Mouse (Mus musculus) limb, embryonic 12.5 days (tissue): Measurements from ENCODE around the gene Rfx8. TPM values are rescaled to one million over a fixed set of nuclear protein-coding genes. Genes with fewer than 3 reads are reported as not detected.

Experiments
- ATAC-seq: fragments of 200-750 bp; cut with Nextera tagmentation; 2 replicates; pipeline ENCODE4 v1.8.0; 2017; ENCODE audit warnings: low read depth, moderate TSS enrichment; ENCODE audit not compliant: insufficient number of reproducible peaks, insufficient read depth, low FRiP score, low TSS enrichment
- H3K27ac ChIP-seq: fragments of 300-500 bp; sonication (generic); 2 replicates; pipeline ENCODE4 v1.5.1; 2016; ENCODE audit warnings: mild to moderate bottlenecking, moderate library complexity
- H3K27me3 ChIP-seq: fragments of 300-500 bp; sonication (generic); 2 replicates; pipeline ENCODE4 v1.6.1; 2016; ENCODE audit warnings: mild to moderate bottlenecking, moderate library complexity
- H3K36me3 ChIP-seq: fragments of 300-500 bp; sonication (generic); 2 replicates; pipeline ENCODE4 v1.6.1; 2016; ENCODE audit warnings: mild to moderate bottlenecking, moderate library complexity
- H3K4me1 ChIP-seq: fragments of 300-500 bp; sonication (generic); replicated peaks from 2 replicates; pipeline ENCODE4 v1.6.1; 2016
- H3K4me2 ChIP-seq: fragments of 300-500 bp; sonication (generic); 2 replicates; pipeline ENCODE4 v1.6.1; 2016; ENCODE audit warnings: mild to moderate bottlenecking, moderate library complexity
- H3K4me3 ChIP-seq: fragments of 300-500 bp; sonication (generic); replicated peaks from 2 replicates; pipeline ENCODE4 v1.5.1; 2016; ENCODE audit warnings: mild to moderate bottlenecking
- H3K9ac ChIP-seq: fragments of 300-500 bp; sonication (generic); replicated peaks from 2 replicates; pipeline ENCODE4 v1.6.1; 2016; ENCODE audit warnings: mild to moderate bottlenecking, moderate library complexity
- H3K9me3 ChIP-seq: fragments of 300-500 bp; sonication (generic); 2 replicates; pipeline ENCODE4 v1.6.1; 2016; ENCODE audit warnings: mild to moderate bottlenecking, moderate library complexity
- WGBS: fragments of 180-500 bp; shearing (Covaris S2); methylation state at CpG from one replicate; pipeline ENCODE4 v1.1.7; 2016; 5-methylcytosine and 5-hydroxymethylcytosine counted together
- polyA plus RNA-seq: library from polyadenylated mRNA; unstranded; fragments of >200 nt; fragmentation: Nextera tagmentation; extraction: Ambion mirVana; gene quantifications from 2 replicates; pipeline ENCODE4 v1.2.1, GENCODE M21; 2016

The Rfx8 gene
- polyA plus RNA-seq, 1 experiment from 2014 or later, result 1.7 TPM

DNA sequence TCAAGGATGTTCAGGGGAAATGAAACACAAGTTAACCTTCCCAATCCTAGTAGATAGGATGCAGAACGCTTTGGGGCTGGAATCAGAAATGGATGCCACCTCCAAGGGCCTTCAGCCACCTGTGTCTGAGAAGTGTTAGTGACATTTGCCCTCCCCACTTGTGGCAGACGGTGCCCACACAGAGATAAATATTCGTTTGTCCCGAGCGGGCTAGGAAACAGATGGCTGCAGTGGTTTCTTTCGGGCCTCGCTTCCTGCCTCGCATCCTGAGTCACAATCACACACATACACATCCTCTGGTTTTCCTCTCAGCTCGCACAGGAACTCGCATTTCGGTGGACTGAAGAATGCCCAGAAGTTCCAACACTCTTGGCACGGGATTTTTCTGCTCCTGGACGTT is 13.5 kb upstream of the Rfx8 start:
- H3K9ac ChIP-seq, result no peak overlapping the region
- H3K36me3 ChIP-seq, result no peaks in the 10 kb centered on the region
- H3K27ac ChIP-seq, result no peak overlapping the region
- ATAC-seq, result no peak
- H3K4me1 ChIP-seq, result peaks cover 23% of the 10 kb centered on the region
- no peaks in the 10 kb centered on the region for H3K27me3 ChIP-seq
- 86% methylated on average over 13 of the region's 13 CpGs for WGBS
- H3K4me3 ChIP-seq, result no peak overlapping the region
- no peak overlapping the region for H3K4me2 ChIP-seq
- H3K9me3 ChIP-seq, result no peaks in the 10 kb centered on the region

DNA sequence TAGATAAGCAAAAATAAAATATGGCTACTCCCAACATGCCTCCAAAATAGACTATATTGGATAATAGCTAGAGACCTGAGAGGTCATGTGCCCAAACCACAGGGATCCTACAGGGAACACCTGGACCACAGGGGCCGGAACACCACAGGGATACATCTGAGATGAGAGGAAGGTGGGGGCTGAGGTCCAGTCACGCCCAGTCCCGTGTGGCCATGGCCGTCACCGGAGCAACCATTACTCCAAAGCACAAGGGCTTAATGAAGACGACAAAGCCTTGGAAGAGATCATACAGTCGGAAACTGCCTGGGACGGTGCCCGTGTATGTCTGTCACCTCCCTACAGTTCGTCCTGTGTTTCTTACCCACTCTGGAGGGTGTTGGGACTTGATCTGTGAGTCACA is 13.1 kb upstream of the Rfx8 start:
- Histone ChIP-seq H3K4me3 (no peak overlapping the region), H3K4me2 (no peak overlapping the region), H3K27ac (no peak overlapping the region), H3K27me3 (no peaks in the 10 kb centered on the region), H3K9me3 (no peaks in the 10 kb centered on the region), H3K4me1 (peaks cover 23% of the 10 kb centered on the region), H3K9ac (no peak overlapping the region), H3K36me3 (no peaks in the 10 kb centered on the region)
- no peak for ATAC-seq
- WGBS, result 94% methylated on average over 10 of the region's 10 CpGs

DNA sequence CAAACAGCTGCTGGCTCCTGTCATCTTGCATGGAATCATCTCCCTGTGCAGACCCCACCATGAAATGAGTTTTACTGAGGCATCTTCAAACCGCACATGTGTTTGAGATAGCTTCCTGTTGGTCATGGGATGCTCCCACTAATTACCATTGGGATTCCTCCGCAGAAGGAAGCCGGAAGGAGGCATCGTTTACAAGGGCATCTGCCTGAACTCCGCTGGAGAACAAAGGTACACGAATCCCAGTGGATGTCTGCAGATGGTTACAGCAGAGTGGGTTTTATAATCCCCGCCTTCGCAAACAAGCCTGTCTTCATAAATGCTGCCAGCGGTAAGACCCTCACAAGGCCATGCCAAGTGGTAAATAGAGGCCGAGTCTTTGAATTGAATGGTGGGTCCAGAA is 11.3 kb upstream of the Rfx8 start:
- no peak for ATAC-seq
- no peak overlapping the region for H3K27ac ChIP-seq

DNA sequence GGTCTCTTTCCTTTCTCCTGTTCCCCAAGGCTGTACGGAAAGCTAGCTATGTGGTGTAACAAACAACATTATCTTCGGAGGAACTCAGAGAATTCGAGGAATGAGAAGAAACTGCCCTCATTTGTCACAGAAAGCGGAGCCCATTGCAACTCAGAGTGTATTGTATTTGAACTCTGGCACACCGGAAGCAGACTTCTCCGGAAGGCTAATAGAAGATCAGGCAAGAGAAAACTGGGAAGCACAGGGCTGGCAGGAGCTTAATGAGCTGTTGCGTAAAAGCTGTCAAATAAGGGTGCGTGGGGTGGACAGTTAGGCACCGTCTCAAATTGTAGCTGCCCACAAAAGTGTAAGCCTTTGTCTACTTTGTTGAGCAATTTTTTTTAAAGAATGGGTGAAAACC is 10.7 kb upstream of the Rfx8 start:
- Histone ChIP-seq H3K4me2 (no peak overlapping the region), H3K27ac (no peak overlapping the region), H3K27me3 (no peaks in the 10 kb centered on the region), H3K4me3 (no peak overlapping the region), H3K9ac (no peak overlapping the region), H3K9me3 (no peaks in the 10 kb centered on the region), H3K4me1 (peaks cover 23% of the 10 kb centered on the region), H3K36me3 (no peaks in the 10 kb centered on the region)
- ATAC-seq, result no peak
- 17% methylated on average over 9 of the region's 9 CpGs for WGBS

More for the DNA sequence above, 11.3 kb upstream of the Rfx8 start:
- no peak overlapping the region for H3K4me3 ChIP-seq
- no peak overlapping the region for H3K9ac ChIP-seq
- no peaks in the 10 kb centered on the region for H3K9me3 ChIP-seq
- no peak overlapping the region for H3K4me2 ChIP-seq
- no peaks in the 10 kb centered on the region for H3K36me3 ChIP-seq
- peaks cover 23% of the 10 kb centered on the region for H3K4me1 ChIP-seq
- H3K27me3 ChIP-seq, result no peaks in the 10 kb centered on the region
- WGBS, result 52% methylated on average over 10 of the region's 10 CpGs

DNA sequence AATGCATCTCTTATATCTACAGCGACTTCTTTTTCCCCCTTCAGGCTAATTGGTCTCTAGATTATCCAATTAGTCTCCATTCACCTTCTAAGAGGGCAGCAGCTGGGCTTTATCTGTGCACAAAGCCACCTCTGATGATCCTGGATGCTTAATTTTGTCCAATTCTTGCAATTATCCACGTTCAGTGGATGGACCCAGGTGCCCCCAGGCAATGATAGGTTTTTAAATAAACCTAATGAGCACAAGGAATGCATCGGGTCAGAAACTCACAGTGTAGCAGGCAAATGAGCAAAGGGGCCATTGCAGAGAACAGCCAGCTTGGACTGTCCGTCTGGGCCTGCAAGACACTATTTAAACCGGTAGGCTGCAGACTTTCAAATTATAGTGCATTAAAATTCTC is 10.1 kb upstream of the Rfx8 start:
- H3K9me3 ChIP-seq, result no peaks in the 10 kb centered on the region
- H3K4me3 ChIP-seq, result no peak overlapping the region
- 45% methylated on average over 5 of the region's 5 CpGs for WGBS
- H3K36me3 ChIP-seq, result no peaks in the 10 kb centered on the region
- no peak overlapping the region for H3K9ac ChIP-seq
- H3K27me3 ChIP-seq, result no peaks in the 10 kb centered on the region
- ATAC-seq, result no peak
- no peak overlapping the region for H3K27ac ChIP-seq
- H3K4me2 ChIP-seq, result no peak overlapping the region
- peaks cover 17% of the 10 kb centered on the region for H3K4me1 ChIP-seq

DNA sequence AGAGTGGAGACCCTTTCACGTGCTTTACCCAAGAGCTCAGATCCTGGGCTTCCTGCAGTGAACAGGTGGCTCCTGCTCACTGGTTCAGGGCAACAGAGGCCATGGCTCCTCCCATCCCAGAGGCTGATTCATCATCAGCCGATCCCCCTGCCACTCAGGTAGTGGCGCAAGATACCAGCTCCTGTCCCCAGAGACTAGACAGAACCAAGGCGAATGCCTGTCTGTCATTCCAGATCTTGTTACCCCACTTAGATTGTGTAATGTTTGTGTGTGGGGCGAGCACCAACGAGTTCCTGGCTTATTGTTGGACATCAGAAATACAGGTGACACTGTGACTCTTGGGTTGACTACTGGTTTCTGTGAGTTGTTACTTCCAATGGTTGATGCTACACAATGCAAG is 9.1 kb upstream of the Rfx8 start:
- WGBS, result 83% methylated on average over 6 of the region's 6 CpGs
- Histone ChIP-seq H3K27me3 (no peaks in the 10 kb centered on the region), H3K4me2 (no peak overlapping the region), H3K4me1 (peaks cover 11% of the 10 kb centered on the region), H3K27ac (no peak overlapping the region), H3K9ac (no peak overlapping the region), H3K9me3 (no peaks in the 10 kb centered on the region), H3K4me3 (no peak overlapping the region), H3K36me3 (no peaks in the 10 kb centered on the region)
- ATAC-seq, result no peak

DNA sequence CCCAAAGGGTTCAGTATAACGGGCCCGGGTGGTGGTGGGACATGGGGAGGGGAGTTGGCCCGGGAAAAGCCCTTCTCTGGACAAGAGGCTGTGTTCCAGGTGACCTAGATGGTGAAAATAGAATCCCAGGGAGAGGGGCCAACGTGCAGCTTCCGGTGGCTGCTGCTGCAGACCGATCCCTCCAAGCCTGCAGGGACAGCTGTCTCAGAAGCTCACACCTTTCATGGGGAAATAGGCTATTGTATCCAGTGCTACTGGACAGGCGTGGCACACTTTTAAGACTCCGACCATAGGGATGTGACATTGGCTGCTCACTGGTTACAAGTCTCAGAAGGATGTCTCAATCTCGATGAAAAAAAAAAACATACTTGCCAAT is 542 bp upstream of the Rfx8 start:
- H3K27me3 ChIP-seq, result no peaks in the 10 kb centered on the region
- WGBS, result 20% methylated on average over 9 of the region's 9 CpGs
- peak overlapping the region; percentile 88 for H3K4me2 ChIP-seq
- H3K4me1 ChIP-seq, result peaks cover 34% of the 10 kb centered on the region
- H3K9ac ChIP-seq, result peak overlapping the region; percentile 78
- H3K4me3 ChIP-seq, result peak overlapping the region; percentile 55
- no peaks in the 10 kb centered on the region for H3K9me3 ChIP-seq
- ATAC-seq, result no peak
- no peaks in the 10 kb centered on the region for H3K36me3 ChIP-seq
- peak overlapping the region; percentile 87 for H3K27ac ChIP-seq

DNA sequence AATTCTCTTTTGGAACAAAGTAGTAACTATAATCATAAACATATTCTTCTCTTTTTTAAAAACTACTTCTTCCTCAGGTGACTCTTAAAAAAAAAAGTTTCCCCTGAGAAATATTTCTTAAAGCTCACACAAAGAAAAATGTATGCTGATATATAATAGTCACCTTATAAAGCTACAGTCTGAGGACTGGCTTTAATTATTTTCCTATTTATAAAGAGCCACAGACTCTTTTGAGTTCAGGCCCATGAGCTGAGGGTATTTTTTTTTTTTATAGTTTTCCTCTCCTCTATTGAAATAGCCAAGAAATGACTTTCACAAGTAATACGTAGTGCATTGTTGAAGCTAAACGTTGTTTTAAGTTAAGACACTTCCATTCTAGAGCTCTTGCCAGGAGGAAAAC is 611 bp downstream of the Rfx8 start:
- peak overlapping the region; percentile 88 for H3K4me2 ChIP-seq
- peak overlapping the region; percentile 78; the same call in 1 of the 2 replicates for H3K9ac ChIP-seq
- WGBS, result 5% methylated on average over 2 of the region's 2 CpGs
- H3K27ac ChIP-seq, result peak overlapping the region; percentile 87
- no peaks in the 10 kb centered on the region for H3K36me3 ChIP-seq
- no peaks in the 10 kb centered on the region for H3K9me3 ChIP-seq
- 0 out of 2 replicates have a peak, but pooled peaks have one; percentile 38 for ATAC-seq
- peak overlapping the region; percentile 55; the same call in 1 of the 2 replicates for H3K4me3 ChIP-seq
- no peaks in the 10 kb centered on the region for H3K27me3 ChIP-seq
- H3K4me1 ChIP-seq, result peaks cover 36% of the 10 kb centered on the region

DNA sequence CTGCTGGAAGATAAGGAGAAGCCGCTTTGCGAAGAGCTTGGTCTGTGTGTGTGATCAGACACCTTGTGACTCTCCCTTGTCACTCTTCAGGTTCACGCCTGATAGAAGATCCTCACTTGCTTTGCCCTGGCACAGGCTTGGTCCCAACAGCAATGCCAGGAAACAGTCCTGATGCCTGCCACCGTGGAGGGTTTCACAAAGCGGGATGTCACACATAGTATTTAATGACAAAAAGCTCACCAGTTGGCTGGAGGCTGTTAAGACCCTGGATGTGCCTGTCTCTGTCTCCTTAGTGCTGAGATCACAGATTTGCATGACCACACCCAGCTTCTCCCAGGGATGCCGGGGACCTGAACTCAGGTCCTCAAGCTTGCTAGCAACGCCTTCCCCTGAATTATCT is 5.2 kb downstream of the Rfx8 start:
- Histone ChIP-seq H3K36me3 (no peaks in the 10 kb centered on the region), H3K4me3 (no peak overlapping the region), H3K27me3 (no peaks in the 10 kb centered on the region), H3K27ac (peak overlapping the region; percentile 53; the same call in 1 of the 2 replicates), H3K9ac (no peak overlapping the region), H3K4me2 (no peak overlapping the region), H3K9me3 (no peaks in the 10 kb centered on the region), H3K4me1 (peaks cover 34% of the 10 kb centered on the region)
- WGBS, result 93% methylated on average over 7 of the region's 7 CpGs
- ATAC-seq, result no peak

DNA sequence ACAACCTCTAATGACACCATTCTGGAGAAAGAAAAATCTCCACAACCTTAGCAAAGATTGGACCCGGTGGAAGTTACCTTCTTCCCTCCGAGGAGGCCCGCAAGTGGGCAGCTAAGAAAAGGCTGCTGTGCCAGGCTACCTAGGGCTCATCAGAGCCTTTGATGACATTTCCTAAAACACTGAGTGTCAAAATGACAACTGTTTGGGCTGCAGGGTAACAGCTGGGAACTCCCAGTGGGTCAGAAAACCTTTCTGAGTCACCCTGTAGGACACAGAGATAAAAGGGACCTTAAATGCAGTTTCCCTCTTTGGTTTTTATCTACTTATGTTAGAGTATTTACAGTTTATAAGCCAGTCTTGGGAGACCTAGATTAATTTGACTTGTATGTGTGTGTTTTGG is 6.1 kb downstream of the Rfx8 start:
- no peak for ATAC-seq
- H3K9ac ChIP-seq, result no peak overlapping the region
- no peaks in the 10 kb centered on the region for H3K27me3 ChIP-seq
- H3K4me2 ChIP-seq, result no peak overlapping the region
- no peaks in the 10 kb centered on the region for H3K36me3 ChIP-seq
- H3K4me3 ChIP-seq, result no peak overlapping the region
- H3K4me1 ChIP-seq, result peaks cover 28% of the 10 kb centered on the region
- 87% methylated on average over 3 of the region's 3 CpGs for WGBS
- H3K27ac ChIP-seq, result peak overlapping the region; percentile 53; the same call in 1 of the 2 replicates
- H3K9me3 ChIP-seq, result no peaks in the 10 kb centered on the region

DNA sequence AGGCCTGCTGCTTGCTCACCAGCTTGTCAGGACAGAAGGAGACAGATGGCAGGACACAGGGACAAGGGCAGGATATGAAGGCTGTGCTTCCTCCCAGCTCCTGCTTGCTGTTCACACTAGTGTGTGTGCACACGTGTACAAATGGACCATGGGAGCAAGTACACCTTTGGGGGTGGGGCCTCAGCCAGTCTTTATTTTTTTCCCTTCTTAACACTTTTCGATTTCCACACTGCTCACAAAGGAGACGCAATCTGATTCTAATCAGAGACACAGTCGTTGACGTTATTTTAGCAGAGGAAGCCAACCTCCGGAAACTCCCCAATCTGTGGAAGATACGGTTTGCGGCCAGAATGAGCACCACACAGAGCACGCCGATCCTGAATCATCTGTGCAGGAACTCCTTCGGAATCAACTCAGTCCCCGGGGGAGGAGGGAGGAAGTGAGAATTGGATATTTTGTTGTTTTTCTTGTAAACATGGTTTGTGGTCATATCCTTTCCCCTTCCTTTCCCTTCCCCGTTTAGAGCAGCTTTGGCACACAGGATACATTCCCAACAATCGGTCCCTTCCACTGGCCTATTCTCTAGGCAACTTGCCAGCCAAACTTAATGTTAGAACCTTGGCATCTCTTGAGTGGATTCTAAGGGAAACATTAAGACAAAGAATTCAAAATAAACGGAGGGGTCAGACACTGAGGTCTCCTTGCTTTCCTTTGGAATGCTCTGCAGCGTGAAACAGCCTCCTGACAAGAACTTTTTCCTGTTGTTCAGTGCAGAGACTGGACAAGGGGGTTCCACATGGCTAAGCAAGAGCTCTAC is 6.7 kb downstream of the Rfx8 start:
- WGBS, result 70% methylated on average over 16 of the region's 16 CpGs
- ATAC-seq, result no peak
- H3K9ac ChIP-seq, result no peak overlapping the region
- H3K9me3 ChIP-seq, result no peaks in the 10 kb centered on the region
- no peaks in the 10 kb centered on the region for H3K27me3 ChIP-seq
- no peak overlapping the region for H3K4me3 ChIP-seq
- peak overlapping the region; percentile 53; the same call in 1 of the 2 replicates for H3K27ac ChIP-seq
- no peaks in the 10 kb centered on the region for H3K36me3 ChIP-seq
- peaks cover 22% of the 10 kb centered on the region for H3K4me1 ChIP-seq
- no peak overlapping the region for H3K4me2 ChIP-seq

DNA sequence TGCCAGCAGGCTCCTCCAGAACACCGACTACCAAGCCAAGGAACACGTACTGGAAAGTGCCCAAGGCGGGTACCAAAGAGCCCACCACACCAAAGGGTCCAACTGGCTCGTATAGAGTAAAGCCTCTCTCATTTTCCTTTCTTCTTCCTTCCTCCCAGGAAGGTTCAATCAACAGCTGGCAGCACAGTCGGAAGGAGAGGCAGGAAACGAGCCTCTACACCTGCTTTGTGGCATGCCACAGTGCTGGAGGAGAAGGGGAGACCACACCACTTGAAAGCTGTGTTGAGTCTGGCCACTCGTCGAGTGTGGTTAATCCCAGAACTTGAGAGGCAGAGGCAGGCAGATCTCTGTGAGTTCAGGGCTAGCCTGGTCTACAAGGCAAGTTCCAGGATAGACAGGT is 7.5 kb downstream of the Rfx8 start:
- Histone ChIP-seq H3K27ac (peak overlapping the region; percentile 26; the same call in 1 of the 2 replicates), H3K36me3 (no peaks in the 10 kb centered on the region), H3K4me1 (peaks cover 22% of the 10 kb centered on the region), H3K27me3 (no peaks in the 10 kb centered on the region), H3K9me3 (no peaks in the 10 kb centered on the region), H3K4me3 (no peak overlapping the region), H3K9ac (no peak overlapping the region), H3K4me2 (no peak overlapping the region)
- no peak for ATAC-seq
- 88% methylated on average over 8 of the region's 8 CpGs for WGBS
